Mouse (Mus musculus) left cerebral cortex, postnatal 10 days (tissue): ENCODE data around the gene Prkag2. TPM values are rescaled to one million over a fixed set of nuclear protein-coding genes. Genes with fewer than 3 reads are reported as not detected.
"Not testable (repeated sequence)": the region's sequence is repeated elsewhere in the genome, so short reads cannot be mapped to it uniquely, and the experiment has no call there.

Source experiments
- DNase-seq, 2 experiments: peaks; one replicate each; pipeline ENCODE4 v3.0.0; 2021 to 2022; ENCODE audit warnings: low spot score in 2 of 2, mixed read lengths in 1 of 2; ENCODE audit errors: extremely low spot score in 1 of 2
- intact Hi-C: fragments of 180-260 bp; cut with DNase I; formaldehyde crosslinking; loops from one replicate; pipeline ENCODE4 v1.15.1; 2025
- total RNA-seq, 2 experiments: library from RNA; stranded (reverse); gene quantifications; 2 replicates each; pipeline ENCODE4 v1.2.3; 2021

Gene Prkag2
- total RNA-seq, 2 experiments from 2014 or later = 125 to 129 TPM

- intact Hi-C loops = no loop called here
These were observed 272.0 kb downstream of the Prkag2 start for GRCm38 (mm10) chr5:24828446-24828845.

GRCm38 (mm10) chr5:24827173-24827572 is 273.3 kb downstream of the Prkag2 start:
- intact Hi-C loops = no loop called here
- no peak for DNase-seq

More at GRCm38 (mm10) chr5:24828446-24828845, 272.0 kb downstream of the Prkag2 start:
- DNase-seq = no peak

- intact Hi-C loops = no loop called here
- DNase-seq = no peak
These were observed 274.2 kb downstream of the Prkag2 start for GRCm38 (mm10) chr5:24826056-24826770.

- DNase-seq = no peak
- intact Hi-C loops = no loop called here
These were observed 274.9 kb downstream of the Prkag2 start for GRCm38 (mm10) chr5:24825365-24826055.

- intact Hi-C loops = no loop called here
- DNase-seq = no peak
These were observed 276.5 kb downstream of the Prkag2 start for GRCm38 (mm10) chr5:24823864-24824405.

- DNase-seq = no peak
- intact Hi-C loops = no loop called here
These were observed 277.7 kb downstream of the Prkag2 start for GRCm38 (mm10) chr5:24822781-24823180.

- DNase-seq, intact Hi-C loops: not testable (repeated sequence)
These were observed 278.2 kb downstream of the Prkag2 start for GRCm38 (mm10) chr5:24822231-24822630.

- no peak for DNase-seq
- intact Hi-C loops = no loop called here
These were observed 279.0 kb downstream of the Prkag2 start for GRCm38 (mm10) chr5:24821403-24821841.

GRCm38 (mm10) chr5:24820627-24821026 is 279.8 kb downstream of the Prkag2 start:
- no peak for DNase-seq
- intact Hi-C loops = no loop called here

- peak in 1 of 2 experiments; percentile 63 for DNase-seq
- intact Hi-C loops = no loop called here
These were observed 283.3 kb downstream of the Prkag2 start for GRCm38 (mm10) chr5:24817191-24817590.

GRCm38 (mm10) chr5:24813946-24814345 is 286.5 kb downstream of the Prkag2 start:
- intact Hi-C loops = no loop called here
- no peak for DNase-seq

GRCm38 (mm10) chr5:24813005-24813404 is 287.4 kb downstream of the Prkag2 start:
- DNase-seq = no peak
- intact Hi-C loops = no loop called here

Other genes starting within 250 kb of the Prkag2 start
- gene Galntl5, start 80.8 kb upstream of the Prkag2 start, total RNA-seq = not detected
- 10 to 100 TPM; 44.5 to 44.9 TPM for gene Galnt11, start 121.3 kb upstream of the Prkag2 start, total RNA-seq
- gene E130116L18Rik, start 122.5 kb upstream of the Prkag2 start, total RNA-seq = not detected